Mouse (Mus musculus) lung, adult 2 months (tissue): ENCODE results near the gene Fbxo47. TPM values are rescaled to one million over a fixed set of nuclear protein-coding genes. Genes with fewer than 3 reads are reported as not detected.

Experiments used
- DNase-seq: peaks from one replicate; pipeline ENCODE4 v3.0.0; 2022
- H3K4me1 ChIP-seq: fragments of 200-500 bp; 2 replicates; pipeline ENCODE4 v1.6.1; 2011; ENCODE audit warnings: low read length; ENCODE audit not compliant: control insufficient read depth, insufficient read depth
- H3K4me3 ChIP-seq: fragments of 200-500 bp; replicated peaks from 2 replicates; pipeline ENCODE3; 2011; ENCODE audit warnings: low read depth, mild to moderate bottlenecking, control low read depth, low read length; ENCODE audit errors: extremely low read depth
- CTCF ChIP-seq: fragments of 200-500 bp; IDR thresholded peaks from 2 replicates; pipeline ENCODE4 v1.5.1; 2011; ENCODE audit warnings: mild to moderate bottlenecking, low read length, control low read depth; ENCODE audit not compliant: insufficient read depth
- POLR2A ChIP-seq: fragments of 200-500 bp; IDR thresholded peaks from 2 replicates; pipeline ENCODE4 v1.6.1; 2011; ENCODE audit warnings: low read depth, mild to moderate bottlenecking, control low read depth, low read length, borderline replicate concordance; ENCODE audit errors: extremely low read depth
- WGBS: fragments of 180-500 bp; shearing (Covaris S2); methylation state at CpG from one replicate; pipeline ENCODE4 v1.1.7; 2018; 5-methylcytosine and 5-hydroxymethylcytosine counted together
- polyA plus RNA-seq: library from polyadenylated mRNA; depleted of rRNA; stranded (reverse); fragments of >200 nt; gene quantifications from 2 replicates; pipeline ENCODE4 v1.2.3, GENCODE M21; 2012

Fbxo47 gene
- polyA plus RNA-seq, 1 experiment, result 0.36 TPM

- no peak for DNase-seq
- H3K4me3 ChIP-seq, result no peak overlapping the region
- peaks cover 61% of the 10 kb centered on the region for H3K4me1 ChIP-seq
- 64% methylated on average over 5 of the region's 5 CpGs for WGBS
- TF ChIP-seq POLR2A, result no peak
- TF ChIP-seq CTCF, result no peak
Observed at GRCm38 (mm10) chr11:97816176-97816575, 67.8 kb downstream of the Fbxo47 start.

GRCm38 (mm10) chr11:97815736-97816135, 68.2 kb downstream of the Fbxo47 start:
- H3K4me1 ChIP-seq, result peaks cover 62% of the 10 kb centered on the region
- no peak for DNase-seq
- no peak for TF ChIP-seq CTCF
- TF ChIP-seq POLR2A, result no peak
- H3K4me3 ChIP-seq, result no peak overlapping the region
- WGBS, result 67% methylated on average over 11 of the region's 11 CpGs

- WGBS, result 35% methylated on average over 17 of the region's 17 CpGs
- no peak overlapping the region for H3K4me3 ChIP-seq
- TF ChIP-seq CTCF, result no peak
- TF ChIP-seq POLR2A, result no peak
- DNase-seq, result no peak
- H3K4me1 ChIP-seq, result peaks cover 64% of the 10 kb centered on the region
Observed at GRCm38 (mm10) chr11:97813746-97814515, 70.0 kb downstream of the Fbxo47 start.

- H3K4me3 ChIP-seq, result no peak overlapping the region
- no peak for DNase-seq
- H3K4me1 ChIP-seq, result peaks cover 64% of the 10 kb centered on the region
- TF ChIP-seq POLR2A (no peak), CTCF (no peak)
- 36% methylated on average over 7 of the region's 7 CpGs for WGBS
Observed at GRCm38 (mm10) chr11:97813085-97813484, 70.9 kb downstream of the Fbxo47 start.

- Histone ChIP-seq H3K4me1 (peaks cover 66% of the 10 kb centered on the region), H3K4me3 (no peak overlapping the region)
- no peak for DNase-seq
Observed at GRCm38 (mm10) chr11:97812491-97812921, 71.4 kb downstream of the Fbxo47 start.

DNA sequence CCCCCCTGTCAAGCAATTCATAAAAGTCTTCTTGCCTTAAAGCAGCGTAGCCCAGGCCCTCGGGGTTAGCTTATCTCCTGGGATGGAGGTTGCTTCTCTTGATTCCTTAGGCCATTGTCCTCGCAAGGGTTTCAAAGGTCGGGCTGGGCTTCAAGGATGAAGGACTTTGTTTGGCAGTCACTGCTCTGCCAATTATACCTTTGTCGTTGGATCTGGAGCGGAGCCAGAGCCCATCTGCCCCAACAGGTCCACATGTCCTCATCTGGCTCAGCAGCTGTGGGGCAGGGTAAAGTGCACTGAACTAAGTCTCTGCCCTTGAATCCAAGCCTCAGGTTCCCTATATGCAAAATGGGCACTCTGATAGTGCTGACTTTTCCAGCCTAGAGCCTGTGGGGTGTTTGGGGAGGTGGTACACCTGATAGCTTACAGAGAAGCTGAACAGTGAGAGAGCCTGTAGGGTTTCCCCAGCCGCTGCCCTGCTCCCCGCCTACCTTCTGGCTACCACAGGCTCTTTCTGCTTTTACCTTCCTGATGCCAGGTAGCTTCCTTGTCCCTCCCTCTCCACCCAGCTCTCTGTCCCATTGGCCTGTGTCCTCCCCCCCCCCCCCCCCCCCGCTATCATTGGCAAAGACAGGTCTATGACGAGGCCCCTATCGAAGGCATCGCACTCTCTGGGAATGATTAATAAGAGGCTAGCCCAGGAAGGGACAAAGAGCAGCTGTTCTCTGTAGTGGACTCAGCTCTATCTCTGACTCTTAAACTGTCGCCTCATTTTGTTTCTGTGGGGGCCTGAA, 72.2 kb downstream of the Fbxo47 start:
- 46% methylated on average over 13 of the region's 13 CpGs for WGBS
- Histone ChIP-seq H3K4me1 (peaks cover 60% of the 10 kb centered on the region), H3K4me3 (no peak overlapping the region)
- no peak for DNase-seq
- no peak for TF ChIP-seq POLR2A
- no peak for TF ChIP-seq CTCF

More at GRCm38 (mm10) chr11:97812491-97812921, 71.4 kb downstream of the Fbxo47 start:
- WGBS, result 69% methylated on average over 3 of the region's 3 CpGs
- TF ChIP-seq CTCF (no peak), POLR2A (no peak)

- 38% methylated on average over 3 of the region's 3 CpGs for WGBS
- no peak for DNase-seq
- Histone ChIP-seq H3K4me1 (peaks cover 59% of the 10 kb centered on the region), H3K4me3 (no peak overlapping the region)
- TF ChIP-seq POLR2A, result no peak
- no peak for TF ChIP-seq CTCF
Observed at GRCm38 (mm10) chr11:97810970-97811369, 73.0 kb downstream of the Fbxo47 start.

DNA sequence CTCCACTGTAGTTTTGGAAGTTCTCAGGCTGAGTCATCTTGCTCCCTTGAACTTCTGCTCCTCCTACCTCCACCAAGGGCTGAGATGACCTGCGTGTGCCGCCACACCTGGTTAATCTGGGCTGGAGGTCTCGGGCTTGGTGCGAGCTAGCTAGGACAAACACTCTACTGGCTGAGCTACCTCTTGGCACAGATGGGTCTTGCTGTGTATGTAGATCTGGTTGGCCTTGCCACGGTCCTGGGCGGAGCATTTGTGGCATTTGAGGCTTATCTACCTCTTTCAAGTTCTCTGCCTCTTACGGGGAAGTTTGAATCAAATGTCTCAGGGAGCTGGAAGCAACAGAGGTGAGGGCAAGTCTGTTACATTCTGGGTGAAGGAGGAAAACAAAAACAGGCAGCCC, 73.6 kb downstream of the Fbxo47 start:
- DNase-seq, result no peak
- Histone ChIP-seq H3K4me3 (no peak overlapping the region), H3K4me1 (peaks cover 63% of the 10 kb centered on the region)
- WGBS, result 49% methylated on average over 7 of the region's 7 CpGs
- TF ChIP-seq POLR2A (no peak), CTCF (no peak)

DNA sequence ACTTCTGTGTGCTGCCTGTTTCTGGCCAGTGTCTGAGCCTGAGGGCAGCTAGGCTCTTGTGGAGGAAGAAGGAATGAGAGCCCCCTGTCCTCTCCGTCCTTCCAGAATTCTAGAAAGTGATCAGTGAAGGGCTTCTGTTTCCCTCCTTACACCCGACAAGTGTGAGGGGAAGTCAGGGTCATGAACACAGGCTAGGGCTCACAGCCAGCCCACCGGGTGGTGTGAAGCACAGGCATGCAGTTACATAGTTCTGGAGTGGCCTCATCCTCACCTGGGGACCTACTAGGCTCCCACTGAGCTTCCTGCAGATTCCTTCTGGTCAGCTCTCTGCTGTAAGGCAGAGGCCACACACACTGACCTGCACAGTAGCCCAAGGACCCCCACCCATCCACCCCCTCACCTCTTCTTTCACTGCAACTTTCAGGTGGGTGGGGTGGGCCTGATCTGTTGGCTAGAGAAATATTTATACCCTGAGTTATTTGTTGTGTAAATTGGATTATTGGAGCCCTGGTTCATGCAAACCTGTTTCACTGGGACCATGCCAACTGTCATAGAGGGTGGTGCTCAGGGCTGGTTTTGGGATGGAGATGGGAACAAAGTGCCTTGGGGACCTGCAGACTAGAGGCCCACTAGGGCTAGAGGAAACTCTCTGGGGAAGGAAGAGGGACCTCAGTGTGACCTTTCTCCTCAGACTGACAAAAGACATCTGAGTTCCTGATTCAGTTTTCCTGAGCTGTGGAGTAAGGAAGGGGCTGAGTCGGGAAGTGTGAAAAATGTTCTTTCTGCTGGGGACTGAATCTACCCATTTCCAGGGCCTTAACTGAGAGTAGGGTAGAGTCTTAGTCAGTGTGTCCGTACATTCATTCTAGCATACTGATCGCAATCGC, 74.5 kb downstream of the Fbxo47 start:
- Histone ChIP-seq H3K4me3 (no peak overlapping the region), H3K4me1 (peaks cover 69% of the 10 kb centered on the region)
- WGBS, result 29% methylated on average over 7 of the region's 7 CpGs
- DNase-seq, result peak; percentile 10
- TF ChIP-seq POLR2A (no peak), CTCF (no peak)
